Mouse (Mus musculus) forebrain, embryonic 15.5 days (tissue): ENCODE results near the gene Ppp1r14c. TPM values are rescaled to one million over a fixed set of nuclear protein-coding genes. Genes with fewer than 3 reads are reported as not detected.

ENCODE experiments used
- microRNA-seq: library from miRNA; unstranded; fragments of <30 nt; microRNA quantifications from one replicate; pipeline ENCODE4, GENCODE M21; 2016
- polyA plus RNA-seq: library from polyadenylated mRNA; unstranded; fragments of >200 nt; fragmentation: Nextera tagmentation; extraction: Ambion mirVana; gene quantifications from 2 replicates; pipeline ENCODE4 v1.2.1, GENCODE M21; 2015

Ppp1r14c gene
- polyA plus RNA-seq, 1 experiment from 2014 or later, result 64.4 TPM

Small RNA genes lying within 50 kb of the gene (microRNA-seq; reads per million reads assigned to microRNA genes)
- gene Gm24482, result not detected

Other genes starting within 250 kb of the Ppp1r14c start
- gene H60c, start 98.3 kb upstream of the Ppp1r14c start, polyA plus RNA-seq, result not detected in 2 replicates
- 0.46 and 0.51 TPM in 2 replicates for gene Iyd, start 174.2 kb downstream of the Ppp1r14c start, polyA plus RNA-seq